Comparison of ENCODE assay signal across 18 mouse cellular contexts in the genomic region with DNA sequence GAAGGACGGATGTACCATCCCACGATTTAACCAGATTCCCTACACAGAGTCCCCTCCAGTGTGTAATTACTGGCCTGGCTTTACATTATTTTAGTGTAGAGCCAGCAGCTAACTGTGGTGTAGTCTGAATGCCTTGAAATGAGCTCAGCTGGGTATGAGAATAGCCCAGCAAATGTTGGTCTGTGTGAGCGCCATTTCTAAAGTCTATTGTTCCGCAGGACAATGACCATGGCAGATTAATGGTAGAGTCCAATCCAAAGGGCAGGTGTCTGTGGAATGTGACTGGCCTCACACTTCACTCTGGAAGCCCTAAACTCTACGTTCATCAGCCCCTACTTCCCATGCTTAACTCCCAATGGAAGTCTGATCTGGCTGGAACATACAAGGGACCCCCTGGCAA.
"Had no signal": no experiment of that assay in that cellular context is flagged by ENCODE, and none has a peak within 500 bp of the region (broad histone marks: within the 10 kb centered on the region; RNA-seq: fewer than 3 reads in every experiment).

No protein-coding gene starts in this region.

- ATAC-seq: liver, embryonic 12.5 days had no signal

- DNase-seq: kidney, postnatal 25 days; layer of hippocampus, adult 9-11 months; liver; lung, adult 18-20 months; lung, postnatal 10 days; lung, postnatal 36 days; midbrain, embryonic 14.5 days; thymus, adult 18-20 months; thymus, postnatal 36 days had no signal

- H3K9me3 ChIP-seq: liver, embryonic 12.5 days; liver, embryonic 15.5 days; lung, embryonic 15.5 days had no signal

- H3K4me3 ChIP-seq: layer of hippocampus, adult 2 months; limb, embryonic 10.5 days; limb, embryonic 13.5 days; liver, embryonic 12.5 days; liver, embryonic 15.5 days; lung, embryonic 15.5 days; megakaryocyte, embryonic 14.5 days had no signal

- H3K4me2 ChIP-seq: limb, embryonic 13.5 days; liver, embryonic 12.5 days; liver, embryonic 15.5 days; lung, embryonic 15.5 days; midbrain, embryonic 11.5 days had no signal

- H3K27ac ChIP-seq: kidney, postnatal 0 days; layer of hippocampus, adult 2 months; limb, embryonic 10.5 days; limb, embryonic 13.5 days; liver, embryonic 12.5 days; liver, embryonic 15.5 days; lung, embryonic 15.5 days had no signal

- H3K27me3 ChIP-seq: limb, embryonic 13.5 days; liver, embryonic 12.5 days; liver, embryonic 15.5 days; lung, embryonic 15.5 days; megakaryocyte, embryonic 14.5 days had no signal

- H3K4me1 ChIP-seq: limb, embryonic 10.5 days; limb, embryonic 13.5 days; liver, embryonic 15.5 days had no signal

- H3K9ac ChIP-seq: limb, embryonic 13.5 days; liver, embryonic 12.5 days; liver, embryonic 15.5 days; lung, embryonic 15.5 days had no signal

- H3K36me3 ChIP-seq: limb, embryonic 10.5 days; limb, embryonic 13.5 days; liver, embryonic 12.5 days; liver, embryonic 15.5 days; lung, embryonic 15.5 days had no signal
